Mouse (Mus musculus): ENCODE data around the gene Pde11a. TPM values are rescaled to one million over a fixed set of nuclear protein-coding genes. Genes with fewer than 3 reads are reported as not detected.

The Pde11a gene
- polyA plus RNA-seq, 1 experiment = not detected

- no peak overlapping the region for H3K4me3 ChIP-seq
- no peaks in the 10 kb centered on the region for H3K79me2 ChIP-seq (ENCODE audit: control insufficient read depth, insufficient read depth)
- no peak for TF ChIP-seq TCF3 (IDR thresholded peaks at IDR 0.05; ENCODE audit: insufficient read length, low read depth)
- TF ChIP-seq CEBPB (IDR thresholded peaks at IDR 0.05; ENCODE audit: insufficient read depth, poor library complexity, severe bottlenecking) = no peak
- TF ChIP-seq E2F4 (IDR thresholded peaks at IDR 0.05; ENCODE audit: insufficient read depth) = no peak
- no peak for TF ChIP-seq USF1 (IDR thresholded peaks at IDR 0.05; ENCODE audit: low read depth)
- TF ChIP-seq POLR2A (IDR thresholded peaks at IDR 0.05; ENCODE audit: insufficient read length, low read depth) = no peak
- TF ChIP-seq MYOG (IDR thresholded peaks at IDR 0.05; ENCODE audit: control insufficient read depth in 1 of 3, insufficient read depth in 1 of 3, insufficient read length in 2 of 3, low read depth in 2 of 3) = no peak
- TF ChIP-seq MYOD1 (IDR thresholded peaks at IDR 0.05; ENCODE audit: control insufficient read depth in 1 of 3, insufficient read length in 2 of 3, low read depth in 2 of 3) = no peak
- no peak for TF ChIP-seq REST (IDR thresholded peaks at IDR 0.05; ENCODE audit: insufficient read depth, insufficient read length)
- no peak for TF ChIP-seq TCF12 (IDR thresholded peaks at IDR 0.05; ENCODE audit: insufficient read depth, poor library complexity, severe bottlenecking)
- TF ChIP-seq SRF (IDR thresholded peaks at IDR 0.05; ENCODE audit: control insufficient read depth, insufficient read length, low read depth) = no peak
- TF ChIP-seq MAX (IDR thresholded peaks at IDR 0.05; ENCODE audit: low read depth) = no peak
- TF ChIP-seq POLR2AphosphoS2 (IDR thresholded peaks at IDR 0.05; ENCODE audit: insufficient read length, low read depth) = no peak
- no peak overlapping the region for H3ac ChIP-seq (ENCODE audit: control insufficient read depth, insufficient read length)
- H3K36me3 ChIP-seq (ENCODE audit: control insufficient read depth, insufficient read depth) = no peaks in the 10 kb centered on the region
- H3K27me3 ChIP-seq (ENCODE audit: control insufficient read depth, insufficient read depth, insufficient read length) = no peaks in the 10 kb centered on the region
- no peak overlapping the region for H3K4me2 ChIP-seq (ENCODE audit: low read depth)
Observed at GRCm38 (mm10) chr2:76059595-76059994, 279.0 kb downstream of the Pde11a start.

GRCm38 (mm10) chr2:76058661-76059467, 279.7 kb downstream of the Pde11a start:
- H3K4me3 ChIP-seq = no peak overlapping the region
- H3K27me3 ChIP-seq (ENCODE audit: control insufficient read depth, insufficient read depth, insufficient read length) = no peaks in the 10 kb centered on the region
- no peak overlapping the region for H3ac ChIP-seq (ENCODE audit: control insufficient read depth, insufficient read length)
- no peak overlapping the region for H3K4me2 ChIP-seq (ENCODE audit: low read depth)
- H3K36me3 ChIP-seq (ENCODE audit: control insufficient read depth, insufficient read depth) = no peaks in the 10 kb centered on the region
- TF ChIP-seq CEBPB (IDR thresholded peaks at IDR 0.05; ENCODE audit: insufficient read depth, poor library complexity, severe bottlenecking) (no peak), MAX (IDR thresholded peaks at IDR 0.05; ENCODE audit: low read depth) (no peak), MYOG (IDR thresholded peaks at IDR 0.05; ENCODE audit: control insufficient read depth in 1 of 3, insufficient read depth in 1 of 3, insufficient read length in 2 of 3, low read depth in 2 of 3) (no peak), SRF (IDR thresholded peaks at IDR 0.05; ENCODE audit: control insufficient read depth, insufficient read length, low read depth) (no peak), E2F4 (IDR thresholded peaks at IDR 0.05; ENCODE audit: insufficient read depth) (no peak), TCF12 (IDR thresholded peaks at IDR 0.05; ENCODE audit: insufficient read depth, poor library complexity, severe bottlenecking) (no peak), MYOD1 (IDR thresholded peaks at IDR 0.05; ENCODE audit: control insufficient read depth in 1 of 3, insufficient read length in 2 of 3, low read depth in 2 of 3) (no peak), USF1 (IDR thresholded peaks at IDR 0.05; ENCODE audit: low read depth) (no peak), TCF3 (IDR thresholded peaks at IDR 0.05; ENCODE audit: insufficient read length, low read depth) (no peak), POLR2A (IDR thresholded peaks at IDR 0.05; ENCODE audit: insufficient read length, low read depth) (no peak), POLR2AphosphoS2 (IDR thresholded peaks at IDR 0.05; ENCODE audit: insufficient read length, low read depth) (no peak), REST (IDR thresholded peaks at IDR 0.05; ENCODE audit: insufficient read depth, insufficient read length) (no peak)
- no peaks in the 10 kb centered on the region for H3K79me2 ChIP-seq (ENCODE audit: control insufficient read depth, insufficient read depth)

GRCm38 (mm10) chr2:76057555-76057954, 281.0 kb downstream of the Pde11a start:
- TF ChIP-seq TCF12 (IDR thresholded peaks at IDR 0.05; ENCODE audit: insufficient read depth, poor library complexity, severe bottlenecking) (no peak), USF1 (IDR thresholded peaks at IDR 0.05; ENCODE audit: low read depth) (no peak), POLR2A (IDR thresholded peaks at IDR 0.05; ENCODE audit: insufficient read length, low read depth) (no peak), REST (IDR thresholded peaks at IDR 0.05; ENCODE audit: insufficient read depth, insufficient read length) (no peak), TCF3 (IDR thresholded peaks at IDR 0.05; ENCODE audit: insufficient read length, low read depth) (no peak), E2F4 (IDR thresholded peaks at IDR 0.05; ENCODE audit: insufficient read depth) (no peak), CEBPB (IDR thresholded peaks at IDR 0.05; ENCODE audit: insufficient read depth, poor library complexity, severe bottlenecking) (no peak), MAX (IDR thresholded peaks at IDR 0.05; ENCODE audit: low read depth) (no peak), MYOD1 (IDR thresholded peaks at IDR 0.05; ENCODE audit: control insufficient read depth in 1 of 3, insufficient read length in 2 of 3, low read depth in 2 of 3) (no peak), SRF (IDR thresholded peaks at IDR 0.05; ENCODE audit: control insufficient read depth, insufficient read length, low read depth) (no peak), POLR2AphosphoS2 (IDR thresholded peaks at IDR 0.05; ENCODE audit: insufficient read length, low read depth) (no peak), MYOG (IDR thresholded peaks at IDR 0.05; ENCODE audit: control insufficient read depth in 1 of 3, insufficient read depth in 1 of 3, insufficient read length in 2 of 3, low read depth in 2 of 3) (no peak)
- Histone ChIP-seq H3K4me3 (no peak overlapping the region), H3K4me2 (ENCODE audit: low read depth) (no peak overlapping the region), H3K36me3 (ENCODE audit: control insufficient read depth, insufficient read depth) (no peaks in the 10 kb centered on the region), H3ac (ENCODE audit: control insufficient read depth, insufficient read length) (no peak overlapping the region), H3K79me2 (ENCODE audit: control insufficient read depth, insufficient read depth) (no peaks in the 10 kb centered on the region), H3K27me3 (ENCODE audit: control insufficient read depth, insufficient read depth, insufficient read length) (peaks cover 6% of the 10 kb centered on the region)

- Histone ChIP-seq H3K4me2 (ENCODE audit: low read depth) (no peak overlapping the region), H3K4me3 (no peak overlapping the region), H3ac (ENCODE audit: control insufficient read depth, insufficient read length) (no peak overlapping the region), H3K27me3 (ENCODE audit: control insufficient read depth, insufficient read depth, insufficient read length) (peaks cover 12% of the 10 kb centered on the region), H3K79me2 (ENCODE audit: control insufficient read depth, insufficient read depth) (no peaks in the 10 kb centered on the region), H3K36me3 (ENCODE audit: control insufficient read depth, insufficient read depth) (no peaks in the 10 kb centered on the region)
- TF ChIP-seq SRF (IDR thresholded peaks at IDR 0.05; ENCODE audit: control insufficient read depth, insufficient read length, low read depth) = no peak
- no peak for TF ChIP-seq MAX (IDR thresholded peaks at IDR 0.05; ENCODE audit: low read depth)
- no peak for TF ChIP-seq E2F4 (IDR thresholded peaks at IDR 0.05; ENCODE audit: insufficient read depth)
- TF ChIP-seq REST (IDR thresholded peaks at IDR 0.05; ENCODE audit: insufficient read depth, insufficient read length) = no peak
- no peak for TF ChIP-seq USF1 (IDR thresholded peaks at IDR 0.05; ENCODE audit: low read depth)
- TF ChIP-seq POLR2AphosphoS2 (IDR thresholded peaks at IDR 0.05; ENCODE audit: insufficient read length, low read depth) = no peak
- TF ChIP-seq MYOG (IDR thresholded peaks at IDR 0.05; ENCODE audit: control insufficient read depth in 1 of 3, insufficient read depth in 1 of 3, insufficient read length in 2 of 3, low read depth in 2 of 3) = no peak
- TF ChIP-seq MYOD1 (IDR thresholded peaks at IDR 0.05; ENCODE audit: control insufficient read depth in 1 of 3, insufficient read length in 2 of 3, low read depth in 2 of 3) = no peak
- TF ChIP-seq TCF12 (IDR thresholded peaks at IDR 0.05; ENCODE audit: insufficient read depth, poor library complexity, severe bottlenecking) = no peak
- TF ChIP-seq CEBPB (IDR thresholded peaks at IDR 0.05; ENCODE audit: insufficient read depth, poor library complexity, severe bottlenecking) = no peak
- TF ChIP-seq POLR2A (IDR thresholded peaks at IDR 0.05; ENCODE audit: insufficient read length, low read depth) = no peak
Observed at GRCm38 (mm10) chr2:76053748-76054331, 284.7 kb downstream of the Pde11a start.
